Mouse (Mus musculus): ENCODE measurements around the gene Set.

- no peak for TF ChIP-seq HCFC1 (IDR thresholded peaks at IDR 0.05; ENCODE audit: borderline replicate concordance, insufficient read depth, low read length)
- TF ChIP-seq MAFK (IDR thresholded peaks at IDR 0.05; ENCODE audit: insufficient read depth, low read depth, low read length): no peak
- TF ChIP-seq ZC3H11A (IDR thresholded peaks at IDR 0.05; ENCODE audit: borderline replicate concordance, low read depth, low read length): no peak
Measured at GRCm38 (mm10) chr2:30075625-30076024, 18.4 kb downstream of the Set start.
